Mouse (Mus musculus) midbrain, postnatal 0 days (tissue): ENCODE measurements at regions not wholly inside any gene's neighbourhood (a gene's known extent, or its start where the extent isn't known, plus 50 kb on each side); places are given as distances from the start of the nearest gene placed in this dataset.

Experiments used
- ATAC-seq: fragments of 200-750 bp; cut with Nextera tagmentation; 2 replicates; pipeline ENCODE4 v1.8.0; 2017; ENCODE audit warnings: moderate number of reproducible peaks, mild to moderate bottlenecking, moderate TSS enrichment, moderate library complexity; ENCODE audit not compliant: low FRiP score
- DNase-seq: peaks from one replicate; pipeline ENCODE4 v3.0.0-alpha.2; 2015; ENCODE audit warnings: low spot score
- H3K27ac ChIP-seq: fragments of 300-500 bp; sonication (generic); 2 replicates; pipeline ENCODE4 v1.5.1; 2014; ENCODE audit warnings: low read depth, mild to moderate bottlenecking, low read length, mixed read lengths
- H3K27me3 ChIP-seq: fragments of 300-500 bp; sonication (generic); 2 replicates; pipeline ENCODE4 v1.6.1; 2014; ENCODE audit warnings: low read length, control low read depth, mixed read lengths; ENCODE audit not compliant: insufficient read depth
- H3K36me3 ChIP-seq: fragments of 300-500 bp; sonication (generic); 2 replicates; pipeline ENCODE4 v1.6.1; 2014; ENCODE audit warnings: low read length, control low read depth, mixed read lengths; ENCODE audit not compliant: insufficient read depth
- H3K4me1 ChIP-seq: fragments of 300-500 bp; sonication (generic); 2 replicates; pipeline ENCODE4 v1.6.1; 2014; ENCODE audit warnings: mild to moderate bottlenecking, control low read depth, antibody characterized with exemption, low read length, mixed read lengths; ENCODE audit not compliant: insufficient read depth
- H3K4me2 ChIP-seq: fragments of 300-500 bp; sonication (generic); 2 replicates; pipeline ENCODE4 v1.6.1; 2014; ENCODE audit warnings: low read depth, mild to moderate bottlenecking, low read length, mixed read lengths; ENCODE audit not compliant: poor library complexity, severe bottlenecking
- H3K4me3 ChIP-seq: fragments of 300-500 bp; sonication (generic); 2 replicates; pipeline ENCODE4 v1.5.1; 2014; ENCODE audit warnings: low read depth, mild to moderate bottlenecking, low read length, moderate library complexity
- H3K9ac ChIP-seq: fragments of 300-500 bp; sonication (generic); replicated peaks from 2 replicates; pipeline ENCODE4 v1.6.1; 2014; ENCODE audit warnings: mild to moderate bottlenecking, low read length, moderate library complexity, mixed read lengths; ENCODE audit not compliant: poor library complexity, severe bottlenecking
- H3K9me3 ChIP-seq: fragments of 300-500 bp; sonication (generic); 2 replicates; pipeline ENCODE4 v1.6.1; 2016; ENCODE audit warnings: low read length, control low read depth
- CTCF ChIP-seq: IDR thresholded peaks from 2 replicates; pipeline ENCODE4 v1.5.1; 2016; ENCODE audit warnings: antibody characterized with exemption, mild to moderate bottlenecking
- WGBS: fragments of 180-500 bp; shearing (Covaris S2); extraction: QIAGEN DNeasy Blood & Tissue Kit; methylation state at CpG from one replicate; pipeline ENCODE4 v1.1.7; 2014; 5-methylcytosine and 5-hydroxymethylcytosine counted together

GRCm38 (mm10) chr7:133379373-133379772, 222.6 kb downstream of the Tex36 start:
- Histone ChIP-seq H3K9me3 (no peaks in the 10 kb centered on the region), H3K9ac (no peak overlapping the region), H3K27me3 (no peaks in the 10 kb centered on the region), H3K27ac (no peak overlapping the region), H3K4me2 (no peak overlapping the region), H3K4me1 (no peaks in the 10 kb centered on the region), H3K36me3 (no peaks in the 10 kb centered on the region), H3K4me3 (no peak overlapping the region)
- whole genome bisulfite sequencing, result 95% methylated on average over 1 of the region's 1 CpGs
- DNase-seq (no peak), ATAC-seq (no peak)
- no peak for TF ChIP-seq CTCF

GRCm38 (mm10) chr7:133378338-133378737, 223.6 kb downstream of the Tex36 start:
- Histone ChIP-seq H3K9ac (no peak overlapping the region), H3K27me3 (no peaks in the 10 kb centered on the region), H3K9me3 (no peaks in the 10 kb centered on the region), H3K4me3 (no peak overlapping the region), H3K27ac (no peak overlapping the region), H3K4me2 (no peak overlapping the region), H3K36me3 (no peaks in the 10 kb centered on the region), H3K4me1 (no peaks in the 10 kb centered on the region)
- no peak for DNase-seq
- WGBS, result 90% methylated on average over 5 of the region's 5 CpGs
- TF ChIP-seq CTCF, result no peak
- ATAC-seq, result no peak

GRCm38 (mm10) chr7:133376833-133377484, 225.0 kb downstream of the Tex36 start:
- no peak for TF ChIP-seq CTCF
- no peak overlapping the region for H3K4me3 ChIP-seq
- no peaks in the 10 kb centered on the region for H3K27me3 ChIP-seq
- 70% methylated on average over 8 of the region's 8 CpGs for WGBS
- H3K36me3 ChIP-seq, result no peaks in the 10 kb centered on the region
- no peak overlapping the region for H3K27ac ChIP-seq
- no peaks in the 10 kb centered on the region for H3K4me1 ChIP-seq
- no peaks in the 10 kb centered on the region for H3K9me3 ChIP-seq
- no peak overlapping the region for H3K4me2 ChIP-seq
- DNase-seq, result no peak
- no peak overlapping the region for H3K9ac ChIP-seq
- ATAC-seq, result no peak

GRCm38 (mm10) chr7:133372695-133373094, 229.3 kb downstream of the Tex36 start:
- Histone ChIP-seq H3K4me3 (no peak overlapping the region), H3K27me3 (no peaks in the 10 kb centered on the region), H3K9me3 (no peaks in the 10 kb centered on the region), H3K9ac (no peak overlapping the region), H3K4me2 (no peak overlapping the region), H3K36me3 (no peaks in the 10 kb centered on the region), H3K4me1 (no peaks in the 10 kb centered on the region), H3K27ac (no peak overlapping the region)
- ATAC-seq (no peak), DNase-seq (no peak)
- no peak for TF ChIP-seq CTCF
- 70% methylated on average over 2 of the region's 2 CpGs for WGBS

GRCm38 (mm10) chr7:133370542-133370941, 231.4 kb downstream of the Tex36 start:
- ATAC-seq, result no peak
- Histone ChIP-seq H3K4me1 (no peaks in the 10 kb centered on the region), H3K4me3 (no peak overlapping the region), H3K36me3 (no peaks in the 10 kb centered on the region), H3K4me2 (no peak overlapping the region), H3K27ac (no peak overlapping the region), H3K9me3 (no peaks in the 10 kb centered on the region), H3K27me3 (no peaks in the 10 kb centered on the region), H3K9ac (no peak overlapping the region)
- TF ChIP-seq CTCF, result no peak
- no peak for DNase-seq
- 91% methylated on average over 5 of the region's 5 CpGs for WGBS

- no peak for ATAC-seq
- Histone ChIP-seq H3K27ac (0 out of 2 replicates have a peak overlapping the region, but pooled peaks have one; percentile 7), H3K4me1 (peaks cover 3% of the 10 kb centered on the region; the same call in 1 of the 2 replicates), H3K9me3 (no peaks in the 10 kb centered on the region), H3K27me3 (no peaks in the 10 kb centered on the region), H3K9ac (no peak overlapping the region), H3K4me2 (no peak overlapping the region), H3K36me3 (no peaks in the 10 kb centered on the region), H3K4me3 (no peak overlapping the region)
- DNase-seq, result peak; percentile 44
- WGBS, result 15% methylated on average over 4 of the region's 4 CpGs
- TF ChIP-seq CTCF, result no peak
Measured at GRCm38 (mm10) chr7:133364601-133365000, 237.4 kb downstream of the Tex36 start.
